Mouse (Mus musculus): ENCODE measurements around the gene Dut. TPM values are rescaled to one million over a fixed set of nuclear protein-coding genes. Genes with fewer than 3 reads are reported as not detected.

Gene Dut
- polyA plus RNA-seq, 1 experiment from 2014 or later, result 110 TPM

DNA sequence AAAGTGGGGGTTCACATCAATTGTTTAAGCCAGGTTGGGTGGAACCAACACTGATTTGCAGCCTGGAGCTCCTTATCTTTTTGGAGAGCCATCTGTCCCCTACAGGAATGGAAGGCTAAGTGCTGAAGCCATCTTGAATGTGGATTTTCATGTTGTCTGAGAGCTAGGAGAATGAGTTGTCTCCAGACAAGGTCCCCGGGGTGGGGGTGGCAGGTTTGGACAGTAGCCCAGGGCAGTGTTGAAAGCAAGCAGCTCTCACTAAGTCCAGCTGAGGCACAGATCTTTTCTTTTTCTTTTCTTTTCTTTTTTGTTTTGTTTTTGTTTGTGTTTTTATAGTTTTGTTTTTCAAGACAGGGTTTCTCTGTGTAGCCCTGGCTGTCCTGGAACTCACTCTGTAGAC lies 44.1 kb downstream of the Dut start:
- H3K4me1 ChIP-seq (ENCODE audit: control insufficient read depth, insufficient read depth, low read length), result no peaks in the 10 kb centered on the region
- no peaks in the 10 kb centered on the region for H3K36me3 ChIP-seq (ENCODE audit: control insufficient read depth, insufficient read depth, low read length)
- ATAC-seq, result no peak
- no peak overlapping the region for H3K9ac ChIP-seq (ENCODE audit: low read depth, low read length)
- H3K4me2 ChIP-seq (ENCODE audit: low read depth, low read length), result no peak overlapping the region
- H3K27ac ChIP-seq (ENCODE audit: low read length), result no peak overlapping the region
- H3K27me3 ChIP-seq (replicated peaks; ENCODE audit: control insufficient read depth, insufficient read depth, low read length), result no peaks in the 10 kb centered on the region
- H3K9me3 ChIP-seq (ENCODE audit: control insufficient read depth, low read length), result no peaks in the 10 kb centered on the region
- 72% methylated on average over 1 of the region's 1 CpGs for WGBS
- H3K4me3 ChIP-seq (ENCODE audit: low read length), result no peak overlapping the region

DNA sequence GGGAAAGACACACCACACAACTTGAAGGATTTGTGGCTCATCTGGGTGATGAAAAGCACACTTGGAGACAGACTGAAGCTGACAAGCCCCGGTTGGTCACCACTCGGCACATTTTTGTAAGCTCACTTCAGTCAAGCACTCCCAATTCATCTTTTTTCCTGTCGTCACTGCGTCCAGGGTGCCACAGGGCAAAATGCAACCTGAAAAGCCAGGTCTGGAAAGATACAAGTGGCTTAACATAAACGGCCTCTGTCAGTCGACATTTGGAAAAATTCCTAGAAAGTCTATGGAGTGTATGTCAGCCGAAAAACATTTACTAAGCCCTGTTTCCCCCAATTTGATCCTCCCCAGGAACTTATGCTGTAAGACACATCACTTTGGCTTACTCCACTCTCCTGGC lies 45.6 kb downstream of the Dut start:
- Histone ChIP-seq H3K4me1 (ENCODE audit: control insufficient read depth, insufficient read depth, low read length) (no peaks in the 10 kb centered on the region), H3K27ac (ENCODE audit: low read length) (no peak overlapping the region), H3K9me3 (ENCODE audit: control insufficient read depth, low read length) (no peaks in the 10 kb centered on the region), H3K4me3 (ENCODE audit: low read length) (no peak overlapping the region), H3K36me3 (ENCODE audit: control insufficient read depth, insufficient read depth, low read length) (no peaks in the 10 kb centered on the region), H3K9ac (ENCODE audit: low read depth, low read length) (no peak overlapping the region), H3K4me2 (ENCODE audit: low read depth, low read length) (no peak overlapping the region), H3K27me3 (replicated peaks; ENCODE audit: control insufficient read depth, insufficient read depth, low read length) (no peaks in the 10 kb centered on the region)
- no peak for ATAC-seq
- 58% methylated on average over 7 of the region's 7 CpGs for WGBS

DNA sequence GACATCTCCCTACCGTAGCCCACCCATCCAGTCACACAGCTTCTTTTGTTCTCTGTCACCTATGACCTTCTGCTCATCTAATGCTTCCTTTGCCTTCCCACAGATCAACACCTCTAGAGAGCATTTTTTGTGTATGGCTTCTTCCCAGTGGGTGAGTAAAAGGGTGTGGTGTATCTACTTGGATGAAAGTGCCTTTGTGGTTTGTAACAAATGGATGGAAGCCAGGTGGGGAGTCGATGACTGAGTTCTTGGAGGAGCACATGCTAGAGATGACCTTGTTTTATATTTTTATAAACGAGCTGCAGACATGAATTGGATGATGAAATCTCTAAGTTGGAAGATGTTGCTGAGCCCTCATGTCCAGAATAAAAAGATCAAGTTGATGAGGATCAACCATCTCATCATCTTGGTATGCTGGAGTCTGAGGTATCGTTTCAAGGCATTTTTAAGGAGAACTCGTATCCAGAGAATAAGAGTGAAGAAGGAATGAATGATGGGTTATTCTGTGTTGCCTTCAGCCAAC lies 47.0 kb downstream of the Dut start:
- 82% methylated on average over 5 of the region's 5 CpGs for WGBS
- no peak for ATAC-seq
- no peaks in the 10 kb centered on the region for H3K9me3 ChIP-seq (ENCODE audit: control insufficient read depth, low read length)

DNA sequence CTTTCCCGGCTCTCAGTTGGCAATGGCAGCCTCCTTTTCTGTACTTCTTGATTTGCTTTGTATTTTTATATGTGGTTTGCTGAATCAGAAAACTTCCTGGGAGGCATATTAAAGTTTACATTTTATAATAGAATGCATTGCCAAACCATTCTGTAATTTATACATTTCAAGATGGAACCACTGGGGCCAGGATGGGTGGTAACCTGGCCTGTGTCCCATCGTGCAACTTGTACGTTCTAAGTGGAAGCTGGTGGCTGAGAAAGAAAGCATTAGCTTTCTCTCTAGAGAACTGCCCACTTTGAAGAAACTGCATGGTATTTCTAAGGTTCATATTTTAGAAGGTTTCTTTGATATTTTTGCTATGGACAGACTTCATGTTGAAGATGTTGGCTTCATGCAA lies 48.5 kb downstream of the Dut start:
- WGBS, result 71% methylated on average over 3 of the region's 3 CpGs
- Histone ChIP-seq H3K9ac (ENCODE audit: low read depth, low read length) (no peak overlapping the region), H3K4me3 (ENCODE audit: low read length) (no peak overlapping the region), H3K4me1 (ENCODE audit: control insufficient read depth, insufficient read depth, low read length) (no peaks in the 10 kb centered on the region), H3K36me3 (ENCODE audit: control insufficient read depth, insufficient read depth, low read length) (no peaks in the 10 kb centered on the region), H3K4me2 (ENCODE audit: low read depth, low read length) (no peak overlapping the region), H3K27ac (ENCODE audit: low read length) (no peak overlapping the region), H3K27me3 (replicated peaks; ENCODE audit: control insufficient read depth, insufficient read depth, low read length) (no peaks in the 10 kb centered on the region), H3K9me3 (ENCODE audit: control insufficient read depth, low read length) (no peaks in the 10 kb centered on the region)
- no peak for ATAC-seq

More for the DNA sequence above, 47.0 kb downstream of the Dut start:
- no peaks in the 10 kb centered on the region for H3K4me1 ChIP-seq (ENCODE audit: control insufficient read depth, insufficient read depth, low read length)
- H3K4me3 ChIP-seq (ENCODE audit: low read length), result no peak overlapping the region
- H3K4me2 ChIP-seq (ENCODE audit: low read depth, low read length), result no peak overlapping the region
- no peaks in the 10 kb centered on the region for H3K27me3 ChIP-seq (replicated peaks; ENCODE audit: control insufficient read depth, insufficient read depth, low read length)
- H3K9ac ChIP-seq (ENCODE audit: low read depth, low read length), result no peak overlapping the region
- H3K36me3 ChIP-seq (ENCODE audit: control insufficient read depth, insufficient read depth, low read length), result no peaks in the 10 kb centered on the region
- H3K27ac ChIP-seq (ENCODE audit: low read length), result no peak overlapping the region

DNA sequence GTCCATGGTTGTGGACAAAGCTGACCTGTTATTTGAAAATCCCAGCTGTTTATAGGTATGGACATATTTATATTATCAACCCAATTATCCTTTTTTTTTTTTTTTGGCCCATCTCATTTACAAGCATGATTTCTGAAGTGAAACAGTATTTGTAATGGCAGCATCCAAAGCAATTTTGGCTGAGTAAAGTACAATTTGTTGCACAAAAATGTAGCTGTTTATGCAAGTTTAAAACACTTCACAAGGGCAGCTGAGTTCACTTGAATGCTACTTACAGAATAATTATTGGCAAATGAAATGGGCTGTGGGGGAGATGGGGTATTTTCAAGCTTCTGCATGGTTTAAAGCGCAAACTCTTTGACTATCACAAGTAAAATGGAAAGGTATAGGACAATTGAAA lies 51.9 kb downstream of the Dut start:
- H3K9me3 ChIP-seq (ENCODE audit: control insufficient read depth, low read length), result no peaks in the 10 kb centered on the region
- no peaks in the 10 kb centered on the region for H3K27me3 ChIP-seq (replicated peaks; ENCODE audit: control insufficient read depth, insufficient read depth, low read length)
- no peaks in the 10 kb centered on the region for H3K36me3 ChIP-seq (ENCODE audit: control insufficient read depth, insufficient read depth, low read length)
- no peak overlapping the region for H3K4me2 ChIP-seq (ENCODE audit: low read depth, low read length)
- no peak overlapping the region for H3K4me3 ChIP-seq (ENCODE audit: low read length)
- 98% methylated on average over 1 of the region's 1 CpGs for WGBS
- H3K27ac ChIP-seq (ENCODE audit: low read length), result no peak overlapping the region
- H3K4me1 ChIP-seq (ENCODE audit: control insufficient read depth, insufficient read depth, low read length), result no peaks in the 10 kb centered on the region
- H3K9ac ChIP-seq (ENCODE audit: low read depth, low read length), result no peak overlapping the region
- no peak for ATAC-seq

DNA sequence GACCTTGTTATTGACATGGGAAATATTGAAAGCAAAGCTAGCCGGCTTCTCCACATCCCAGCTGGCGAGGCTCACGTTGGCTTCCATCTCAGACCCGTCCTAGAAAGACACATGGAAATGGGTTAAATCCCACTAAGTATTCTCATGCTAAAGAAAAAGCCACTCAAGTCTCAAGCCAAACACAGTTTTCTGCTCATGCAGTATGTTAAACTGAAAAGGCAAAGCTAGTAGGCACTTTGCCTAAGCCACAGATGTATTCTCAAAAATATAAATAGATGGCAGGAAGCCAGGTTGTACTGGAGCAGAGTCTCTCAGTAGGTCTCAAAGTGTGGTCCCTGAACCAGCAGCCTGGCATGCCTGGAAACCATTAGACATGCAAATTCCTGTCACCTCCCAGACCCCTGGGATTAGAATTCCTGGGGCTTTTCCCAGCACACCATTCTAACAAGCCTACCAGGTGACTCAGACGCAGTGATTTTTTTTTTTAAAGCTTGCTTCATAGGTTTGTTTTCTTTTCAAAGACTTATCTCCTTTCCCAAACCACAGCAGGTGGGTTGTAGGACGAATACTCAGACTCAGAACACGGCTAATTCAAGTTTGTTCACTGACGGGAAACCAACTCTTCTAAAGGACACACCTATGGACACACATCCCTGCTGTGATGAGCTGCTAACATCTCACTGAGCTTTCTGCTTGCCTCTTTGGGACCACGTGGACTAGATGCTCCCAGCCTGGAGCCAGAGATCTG lies 55.1 kb downstream of the Dut start:
- Histone ChIP-seq H3K4me3 (ENCODE audit: low read length) (no peak overlapping the region), H3K4me2 (ENCODE audit: low read depth, low read length) (no peak overlapping the region), H3K36me3 (ENCODE audit: control insufficient read depth, insufficient read depth, low read length) (0 out of 2 replicates have a peak, but pooled peaks cover 2% of the 10 kb centered on the region), H3K4me1 (ENCODE audit: control insufficient read depth, insufficient read depth, low read length) (no peaks in the 10 kb centered on the region), H3K9ac (ENCODE audit: low read depth, low read length) (no peak overlapping the region), H3K27me3 (replicated peaks; ENCODE audit: control insufficient read depth, insufficient read depth, low read length) (no peaks in the 10 kb centered on the region), H3K27ac (ENCODE audit: low read length) (no peak overlapping the region), H3K9me3 (ENCODE audit: control insufficient read depth, low read length) (no peaks in the 10 kb centered on the region)
- 62% methylated on average over 9 of the region's 9 CpGs for WGBS
- ATAC-seq, result no peak

DNA sequence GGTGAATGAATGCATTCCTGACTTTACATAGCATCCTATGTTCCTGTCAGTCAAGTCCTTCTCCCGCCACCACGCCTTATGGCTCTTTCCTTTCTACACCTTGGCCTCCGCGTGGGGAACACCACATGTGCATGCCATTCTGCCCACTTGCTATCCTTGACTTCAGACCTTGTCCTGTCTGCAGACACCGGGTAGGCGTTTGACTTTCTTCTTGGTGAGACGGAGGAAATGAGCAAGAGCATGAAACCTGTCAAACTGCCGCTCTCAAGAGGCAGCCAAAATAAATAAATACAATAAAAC lies 55.6 kb downstream of the Dut start:
- H3K4me1 ChIP-seq (ENCODE audit: control insufficient read depth, insufficient read depth, low read length), result no peaks in the 10 kb centered on the region
- H3K4me2 ChIP-seq (ENCODE audit: low read depth, low read length), result no peak overlapping the region
- ATAC-seq, result no peak
- WGBS, result 75% methylated on average over 8 of the region's 8 CpGs
- H3K9me3 ChIP-seq (ENCODE audit: control insufficient read depth, low read length), result no peaks in the 10 kb centered on the region
- H3K9ac ChIP-seq (ENCODE audit: low read depth, low read length), result no peak overlapping the region
- 0 out of 2 replicates have a peak, but pooled peaks cover 2% of the 10 kb centered on the region for H3K36me3 ChIP-seq (ENCODE audit: control insufficient read depth, insufficient read depth, low read length)
- no peak overlapping the region for H3K27ac ChIP-seq (ENCODE audit: low read length)
- H3K4me3 ChIP-seq (ENCODE audit: low read length), result no peak overlapping the region
- no peaks in the 10 kb centered on the region for H3K27me3 ChIP-seq (replicated peaks; ENCODE audit: control insufficient read depth, insufficient read depth, low read length)

DNA sequence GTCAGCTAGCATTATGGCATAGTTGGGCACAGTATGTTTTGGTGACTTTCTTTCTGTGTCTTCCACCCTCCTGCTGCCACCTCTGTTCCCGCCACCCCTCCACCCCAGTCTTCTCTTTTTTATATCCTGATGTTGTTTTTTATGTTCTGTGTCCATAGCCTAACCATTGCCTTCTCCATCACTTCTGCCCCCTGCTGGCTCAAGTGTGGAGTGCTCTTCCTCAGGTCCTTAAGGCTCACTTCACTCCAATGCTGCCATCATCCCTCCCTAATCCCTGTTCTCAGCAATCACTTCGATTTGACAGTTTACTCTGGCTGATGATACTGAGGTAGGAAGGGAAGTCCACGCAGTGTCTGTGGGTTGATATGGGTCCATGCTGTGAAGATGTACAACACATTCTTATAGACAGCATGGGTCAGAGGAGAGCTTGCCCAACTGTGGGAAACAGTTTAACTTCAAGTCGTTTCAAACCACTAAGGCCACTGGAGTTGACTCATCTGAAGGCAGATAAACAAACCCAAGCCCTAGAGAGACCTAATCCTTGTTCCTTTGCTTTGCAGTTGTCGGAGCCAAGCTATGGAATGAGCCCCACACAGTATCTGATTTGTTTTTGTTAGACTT lies 56.9 kb downstream of the Dut start:
- Histone ChIP-seq H3K27ac (ENCODE audit: low read length) (no peak overlapping the region), H3K9me3 (ENCODE audit: control insufficient read depth, low read length) (no peaks in the 10 kb centered on the region), H3K4me3 (ENCODE audit: low read length) (no peak overlapping the region), H3K36me3 (ENCODE audit: control insufficient read depth, insufficient read depth, low read length) (0 out of 2 replicates have a peak, but pooled peaks cover 2% of the 10 kb centered on the region), H3K27me3 (replicated peaks; ENCODE audit: control insufficient read depth, insufficient read depth, low read length) (no peaks in the 10 kb centered on the region), H3K4me1 (ENCODE audit: control insufficient read depth, insufficient read depth, low read length) (no peaks in the 10 kb centered on the region), H3K4me2 (ENCODE audit: low read depth, low read length) (no peak overlapping the region), H3K9ac (ENCODE audit: low read depth, low read length) (no peak overlapping the region)
- ATAC-seq, result no peak
- 78% methylated on average over 5 of the region's 5 CpGs for WGBS

DNA sequence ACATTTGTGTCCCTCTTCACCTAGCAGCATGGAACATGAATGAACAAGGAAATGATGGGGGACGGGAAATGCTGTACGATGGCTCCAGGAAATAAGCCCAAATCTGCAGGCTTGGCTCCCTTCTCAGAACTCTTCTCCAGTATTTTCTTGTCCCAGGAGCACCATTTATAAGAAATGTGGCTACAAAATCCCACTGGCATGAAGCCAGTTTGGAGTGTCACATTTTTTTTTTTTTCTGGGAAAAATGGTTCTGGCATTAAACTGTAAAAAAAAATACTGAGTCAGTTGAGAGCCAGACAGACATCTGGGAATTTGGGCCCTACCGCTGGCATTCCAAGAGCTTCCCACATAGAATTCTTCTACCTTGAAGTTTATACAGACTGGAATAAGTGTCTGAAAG lies 57.8 kb downstream of the Dut start:
- no peak overlapping the region for H3K4me2 ChIP-seq (ENCODE audit: low read depth, low read length)
- no peak overlapping the region for H3K9ac ChIP-seq (ENCODE audit: low read depth, low read length)
- 0 out of 2 replicates have a peak, but pooled peaks cover 9% of the 10 kb centered on the region for H3K36me3 ChIP-seq (ENCODE audit: control insufficient read depth, insufficient read depth, low read length)
- WGBS, result 88% methylated on average over 3 of the region's 3 CpGs
- no peak overlapping the region for H3K27ac ChIP-seq (ENCODE audit: low read length)
- no peaks in the 10 kb centered on the region for H3K9me3 ChIP-seq (ENCODE audit: control insufficient read depth, low read length)
- no peak overlapping the region for H3K4me3 ChIP-seq (ENCODE audit: low read length)
- H3K4me1 ChIP-seq (ENCODE audit: control insufficient read depth, insufficient read depth, low read length), result no peaks in the 10 kb centered on the region
- no peaks in the 10 kb centered on the region for H3K27me3 ChIP-seq (replicated peaks; ENCODE audit: control insufficient read depth, insufficient read depth, low read length)
- no peak for ATAC-seq

All from intestine, embryonic 16.5 days (tissue).